ENCODE assay signal across 25 mouse cellular contexts in genomic region chr13:70622461-70623057, GRCm38 (mm10). TPM values are rescaled to one million over a fixed set of nuclear protein-coding genes. Genes with fewer than 3 reads are reported as not detected.
DNase-seq lines count a peak whose midpoint lies in the region; ATAC-seq lines count a peak whose summit lies in the region.
"Had no signal": no experiment of that assay in that cellular context is flagged by ENCODE, and none has a peak within 500 bp of the region (broad histone marks: within the 10 kb centered on the region; RNA-seq: fewer than 3 reads in every experiment).

No protein-coding gene starts in this region.

- H3K4me3 ChIP-seq in heart, embryonic 10.5 days: no peak overlapping the region
- no peak overlapping the region for H3K4me3 ChIP-seq in liver, embryonic 13.5 days (replicated peaks)
- no peak overlapping the region for H3K4me3 ChIP-seq in liver, embryonic 11.5 days (ENCODE audit: low read depth, low read length)
- H3K4me3 ChIP-seq: embryonic facial prominence, embryonic 13.5 days; heart, embryonic 13.5 days; hindbrain, embryonic 12.5 days; midbrain, embryonic 12.5 days; neural tube, embryonic 13.5 days had no signal

- H3K4me2 ChIP-seq in liver, embryonic 13.5 days: no peak overlapping the region
- H3K4me2 ChIP-seq in liver, embryonic 11.5 days: no peak overlapping the region
- H3K4me2 ChIP-seq: embryonic facial prominence, embryonic 13.5 days; heart, embryonic 13.5 days; hindbrain, embryonic 12.5 days; midbrain, embryonic 12.5 days; neural tube, embryonic 13.5 days had no signal

- peaks cover 45% of the 10 kb centered on the region for H3K36me3 ChIP-seq in heart, embryonic 10.5 days
- H3K36me3 ChIP-seq in liver, embryonic 13.5 days: peaks cover 46% of the 10 kb centered on the region
- peaks cover 15% of the 10 kb centered on the region; the same call in 1 of the 2 replicates for H3K36me3 ChIP-seq in liver, embryonic 11.5 days (ENCODE audit: control insufficient read depth, insufficient read depth, low read length)

- peak; percentile 54 for DNase-seq in heart, embryonic 10.5 days (ENCODE audit: low spot score)
- no peak for DNase-seq in heart, postnatal 4 days
- DNase-seq in liver, embryonic 13.5 days: no peak
- DNase-seq in liver, embryonic 11.5 days (ENCODE audit: low spot score): no peak
- DNase-seq in lung, postnatal 4 days: no peak
- DNase-seq: adrenal gland, adult 2 months; adrenal gland, postnatal 36 days; B cell, adult 2 months; cerebellum, adult 18-20 months; cerebellum, postnatal 10 days; kidney, adult 9 months; kidney, postnatal 10 days; lung, adult 18-20 months; lung, postnatal 10 days; right cerebral cortex, postnatal 4 days had no signal

- 87% methylated on average over 4 of the region's 4 CpGs for WGBS in heart, embryonic 10.5 days
- WGBS in liver, embryonic 13.5 days (ENCODE audit: insufficient replicate concordance): 70% methylated on average over 4 of the region's 4 CpGs
- WGBS in liver, embryonic 11.5 days: 88% methylated on average over 4 of the region's 4 CpGs

- no peaks in the 10 kb centered on the region for H3K9me3 ChIP-seq in heart, embryonic 10.5 days
- H3K9me3 ChIP-seq in liver, embryonic 13.5 days (replicated peaks): no peaks in the 10 kb centered on the region
- H3K9me3 ChIP-seq in liver, embryonic 11.5 days (ENCODE audit: control insufficient read depth, low read length): no peaks in the 10 kb centered on the region
- H3K9me3 ChIP-seq: embryonic facial prominence, embryonic 13.5 days; heart, embryonic 13.5 days; hindbrain, embryonic 12.5 days; midbrain, embryonic 12.5 days; neural tube, embryonic 13.5 days had no signal

- H3K4me1 ChIP-seq in heart, embryonic 10.5 days: peaks cover 13% of the 10 kb centered on the region; the same call in 1 of the 2 replicates
- peaks cover 18% of the 10 kb centered on the region for H3K4me1 ChIP-seq in liver, embryonic 13.5 days (replicated peaks)
- peaks cover 5% of the 10 kb centered on the region for H3K4me1 ChIP-seq in liver, embryonic 11.5 days (replicated peaks; ENCODE audit: control insufficient read depth, insufficient read depth, low read length)
- H3K4me1 ChIP-seq: embryonic facial prominence, embryonic 13.5 days; hindbrain, embryonic 12.5 days; midbrain, embryonic 12.5 days; neural tube, embryonic 13.5 days had no signal

- no peak overlapping the region for H3K9ac ChIP-seq in liver, embryonic 13.5 days
- H3K9ac ChIP-seq in liver, embryonic 11.5 days (ENCODE audit: low read depth, low read length): no peak overlapping the region
- H3K9ac ChIP-seq: embryonic facial prominence, embryonic 13.5 days; heart, embryonic 13.5 days; hindbrain, embryonic 12.5 days; midbrain, embryonic 12.5 days; neural tube, embryonic 13.5 days had no signal

- no peaks in the 10 kb centered on the region for H3K27me3 ChIP-seq in heart, embryonic 10.5 days (ENCODE audit: insufficient read depth, poor library complexity, severe bottlenecking)
- no peaks in the 10 kb centered on the region for H3K27me3 ChIP-seq in liver, embryonic 13.5 days
- no peaks in the 10 kb centered on the region for H3K27me3 ChIP-seq in liver, embryonic 11.5 days (replicated peaks; ENCODE audit: control insufficient read depth, insufficient read depth, low read length)
- H3K27me3 ChIP-seq: embryonic facial prominence, embryonic 13.5 days; heart, embryonic 13.5 days; hindbrain, embryonic 12.5 days; midbrain, embryonic 12.5 days; neural tube, embryonic 13.5 days had no signal

- ATAC-seq in liver, embryonic 13.5 days (ENCODE audit: low read depth): 0 out of 2 replicates have a peak, but pooled peaks have one; percentile 26
- ATAC-seq in liver, embryonic 11.5 days (replicated peaks; ENCODE audit: low FRiP score): no peak
- peak; percentile 80 for ATAC-seq in megakaryocyte-erythroid progenitor cell, adult 5-6 weeks (replicated peaks; ENCODE audit: low FRiP score, low TSS enrichment, poor library complexity, severe bottlenecking)
- ATAC-seq: activated CD4-positive, CD25-positive, alpha-beta regulatory T cell, adult 4 months; forebrain, embryonic 16.5 days; hindbrain, postnatal 0 days; intestine, postnatal 0 days had no signal

- H3K27ac ChIP-seq in heart, embryonic 10.5 days: no peak overlapping the region
- no peak overlapping the region for H3K27ac ChIP-seq in liver, embryonic 13.5 days
- H3K27ac ChIP-seq in liver, embryonic 11.5 days (ENCODE audit: low read depth, low read length): no peak overlapping the region
- H3K27ac ChIP-seq: embryonic facial prominence, embryonic 13.5 days; heart, embryonic 13.5 days; hindbrain, embryonic 12.5 days; hindbrain, postnatal 0 days; midbrain, embryonic 12.5 days; neural tube, embryonic 13.5 days had no signal

RNA-seq across cellular contexts. Expression of gene Ice1, which starts 14.9 kb away (rescaled TPM):
- 16.8 and 20.3 TPM in 2 replicates for polyA plus RNA-seq in heart, embryonic 10.5 days (2016; fragmentation: Nextera tagmentation; extraction: Ambion mirVana)
- 10 to 100 TPM; 35.8 to 36.4 TPM for total RNA-seq in heart, postnatal 4 days (2021)
- polyA plus RNA-seq in liver, embryonic 13.5 days (2015; fragmentation: Nextera tagmentation; extraction: Ambion mirVana): 4.9 and 5.4 TPM in 2 replicates
- 19.5 and 22.0 TPM in 2 replicates for polyA plus RNA-seq in liver, embryonic 11.5 days (2014; fragmentation: Nextera tagmentation; extraction: Ambion mirVana)
- total RNA-seq in megakaryocyte-erythroid progenitor cell, adult 5-6 weeks (2014; fragmentation: Nextera tagmentation): 34.9 and 41.7 TPM in 2 replicates
- 34.6 and 44.0 TPM in 2 replicates for total RNA-seq in megakaryocyte-erythroid progenitor cell, adult 5-6 weeks (2017)
